Mouse (Mus musculus): ENCODE results near the gene Mthfd1l. TPM values are rescaled to one million over a fixed set of nuclear protein-coding genes. Genes with fewer than 3 reads are reported as not detected.
A peak's percentile ranks its signal among the peaks of the same experiment; 100 is the strongest.

Gene Mthfd1l
- total RNA-seq, 2 experiments from 2014 or later: 5.6 to 10.1 TPM

DNA sequence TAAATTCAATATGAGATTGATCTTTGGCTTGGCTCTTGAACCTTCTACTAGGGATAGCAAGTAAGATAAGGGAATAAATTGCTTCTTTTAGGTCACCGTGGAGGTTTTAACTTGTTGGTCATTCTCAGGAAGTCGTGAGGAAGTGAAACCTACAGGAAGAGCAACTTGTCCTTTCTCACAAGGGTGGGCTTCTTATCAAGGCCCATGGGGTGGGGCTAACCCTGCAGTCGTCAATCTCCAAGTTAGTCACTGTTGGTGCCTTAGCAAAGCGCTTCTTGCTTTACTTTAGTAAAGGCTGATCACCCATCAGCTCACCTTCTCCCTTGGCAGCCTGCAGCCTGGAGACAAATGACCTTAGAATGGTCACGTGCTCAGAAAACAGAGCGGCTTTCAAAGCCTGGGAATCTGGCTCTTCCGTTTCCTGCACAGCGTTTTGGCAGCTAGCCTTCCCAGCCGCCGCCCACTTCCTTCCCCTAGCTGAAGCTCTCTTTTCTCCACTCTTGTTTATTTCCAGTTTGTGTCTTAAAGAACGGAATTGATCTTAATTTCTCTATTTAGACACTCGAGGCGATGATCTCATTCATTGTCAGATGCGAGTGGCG, 106.8 kb downstream of the Mthfd1l start:
- peak; percentile 72 to 81 for DNase-seq

DNA sequence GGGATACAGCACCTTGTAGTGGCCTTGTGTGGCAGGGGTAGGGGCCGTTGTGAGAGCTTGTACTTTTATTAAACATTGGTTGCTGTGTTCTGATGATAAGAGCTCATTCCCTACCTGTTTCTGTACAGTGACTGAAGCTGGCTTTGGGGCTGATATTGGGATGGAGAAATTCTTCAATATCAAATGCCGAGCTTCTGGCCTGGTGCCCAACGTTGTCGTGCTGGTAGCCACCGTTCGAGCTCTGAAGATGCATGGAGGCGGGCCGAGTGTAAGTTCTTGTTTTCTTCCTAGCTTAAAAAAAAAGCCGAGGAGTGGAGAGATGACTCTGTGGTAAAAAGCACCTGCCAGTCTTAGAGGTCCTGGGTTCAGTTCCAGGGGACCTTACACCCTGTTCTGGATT, 110.7 kb downstream of the Mthfd1l start:
- DNase-seq: no peak

DNA sequence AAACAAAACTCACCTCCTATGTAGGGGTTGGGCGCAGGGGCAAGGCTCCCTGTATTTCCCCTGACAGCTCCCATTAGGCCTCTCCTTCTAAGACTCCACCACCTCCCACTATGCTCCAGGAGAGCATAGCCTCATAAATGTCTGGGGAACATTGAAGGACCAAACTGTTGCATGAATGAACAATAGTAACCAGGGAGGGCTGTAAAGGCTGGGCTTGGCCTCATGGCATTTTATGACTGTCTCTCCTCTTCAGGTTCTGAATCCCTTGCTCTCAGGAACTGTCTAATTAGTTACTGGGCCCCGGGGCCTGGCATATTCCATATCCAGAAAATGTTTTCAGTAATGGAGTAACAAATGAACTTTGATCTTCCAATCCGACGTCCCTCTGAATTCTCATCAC, 112.0 kb downstream of the Mthfd1l start:
- DNase-seq: no peak

DNA sequence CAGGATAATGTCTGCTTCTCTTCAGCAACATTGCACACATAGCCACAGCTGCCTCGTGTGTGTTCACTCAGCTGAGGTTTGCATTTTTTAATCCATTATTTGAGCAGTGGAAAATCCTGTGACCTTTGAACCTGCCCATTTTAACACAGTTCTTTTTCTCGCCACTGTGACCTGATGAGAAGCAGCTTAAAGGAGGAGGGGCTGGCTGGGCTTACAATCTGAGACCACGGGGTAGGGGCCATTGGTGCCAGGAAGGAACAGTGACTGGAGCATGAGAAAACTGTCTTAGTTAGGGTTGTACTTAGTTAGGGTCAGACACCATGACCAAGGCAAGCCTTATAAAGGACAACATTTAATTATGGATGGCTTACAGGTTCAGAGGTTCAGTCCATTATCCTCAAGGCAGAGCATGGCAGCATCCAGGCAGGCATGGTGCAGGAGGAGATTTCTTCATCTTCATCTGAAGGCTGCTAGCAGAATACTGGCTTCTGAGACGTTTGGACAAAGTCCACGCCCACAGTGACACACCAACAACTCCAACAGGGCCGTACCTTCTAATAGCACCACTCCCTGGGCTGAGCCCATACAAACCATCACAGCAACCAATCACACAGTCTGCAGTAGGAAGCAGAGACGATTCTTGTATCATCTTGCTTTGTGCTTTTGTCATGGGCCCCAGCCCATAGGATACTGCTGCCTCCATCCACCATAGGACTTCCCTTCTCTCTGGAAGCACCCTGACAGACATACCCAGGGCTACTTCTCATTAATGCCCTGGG, 112.6 kb downstream of the Mthfd1l start:
- no peak for DNase-seq

DNA sequence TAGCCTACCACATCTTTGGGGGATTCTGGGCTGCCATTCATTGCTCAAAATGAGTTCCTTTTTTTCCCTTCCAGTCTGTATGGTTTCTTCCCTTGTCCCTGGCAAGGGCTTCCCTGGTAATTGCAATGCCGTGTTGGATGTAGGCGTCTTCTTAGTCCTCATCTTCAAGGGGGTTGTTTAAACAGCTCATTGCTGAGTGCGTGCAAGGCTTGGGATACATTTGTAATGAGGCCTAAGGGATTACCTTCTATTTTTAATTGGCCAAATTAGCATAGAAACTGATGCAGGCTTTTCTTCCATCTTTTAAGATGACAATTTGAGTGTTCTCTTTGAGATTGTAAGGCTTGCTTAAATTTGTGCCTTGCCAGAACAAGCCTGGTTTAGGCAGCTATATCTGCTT, 114.6 kb downstream of the Mthfd1l start:
- DNase-seq: no peak

DNA sequence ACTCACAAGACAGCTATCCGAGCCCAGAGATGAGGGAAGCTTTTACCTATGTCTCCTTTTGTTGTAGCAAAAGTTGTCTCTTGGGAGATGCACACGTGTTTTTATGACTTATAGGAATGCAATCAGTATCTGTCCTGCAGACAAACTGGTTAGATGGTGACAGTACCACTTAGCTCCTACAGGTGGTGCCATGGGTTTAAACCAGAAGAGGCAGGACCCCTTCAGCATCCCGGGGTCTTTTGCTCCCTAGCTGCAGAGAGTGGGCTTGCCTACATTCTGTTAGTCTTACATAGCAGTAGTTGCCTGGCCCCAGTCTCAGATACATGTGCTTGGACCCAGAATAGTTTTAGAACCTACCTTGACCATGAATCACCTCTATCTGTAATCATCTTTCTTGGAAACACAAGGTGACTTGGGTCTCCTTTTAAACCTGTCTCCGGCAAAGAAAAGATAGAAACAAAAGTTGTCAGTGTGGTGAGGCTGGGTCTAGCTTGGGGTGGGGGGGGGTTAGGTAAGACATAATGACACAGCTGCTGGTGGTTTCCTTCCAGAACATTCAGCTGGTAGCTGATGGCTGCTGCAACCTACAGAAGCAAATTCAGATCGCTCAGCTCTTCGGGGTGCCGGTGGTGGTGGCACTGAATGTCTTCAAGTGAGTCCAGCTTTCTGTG, 116.0 kb downstream of the Mthfd1l start:
- DNase-seq: peak in 1 of 2 experiments; percentile 40

DNA sequence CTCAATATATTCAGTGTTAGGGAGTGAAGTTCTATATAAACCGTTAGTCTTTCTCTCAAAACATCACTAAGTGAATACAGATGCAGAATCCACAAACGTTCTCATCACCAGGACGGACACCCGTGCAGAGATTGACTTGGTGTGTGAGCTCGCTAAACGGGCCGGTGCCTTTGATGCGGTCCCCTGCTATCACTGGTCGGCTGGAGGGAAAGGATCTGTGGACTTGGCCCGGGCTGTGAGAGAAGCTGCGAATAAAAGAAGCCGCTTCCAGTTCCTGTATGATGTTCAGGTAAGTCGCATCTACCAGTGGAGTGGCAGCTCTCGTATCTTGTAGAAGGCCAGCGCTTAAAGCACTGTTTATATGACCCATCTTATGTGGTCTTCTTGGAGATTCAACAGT, 117.0 kb downstream of the Mthfd1l start:
- no peak for DNase-seq

DNA sequence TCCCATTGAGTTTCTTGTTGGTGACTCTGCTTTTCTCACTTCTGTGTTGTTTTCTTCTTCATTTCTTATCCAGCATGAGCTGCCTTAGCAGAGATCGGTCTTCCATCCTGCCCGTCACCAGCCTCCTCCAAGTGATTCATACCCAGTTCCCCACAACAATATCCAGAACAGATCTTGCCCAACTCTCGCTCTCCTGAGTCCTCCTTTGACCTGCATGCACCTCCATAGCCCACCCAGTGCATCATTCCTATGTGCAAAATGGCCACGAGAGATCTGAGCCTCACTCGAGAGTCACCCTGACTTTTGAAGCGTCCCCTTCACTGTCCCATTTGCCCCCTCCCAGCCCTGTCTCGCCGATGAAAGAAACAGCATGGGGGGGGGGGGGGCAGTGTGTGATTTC, 120.1 kb downstream of the Mthfd1l start:
- no peak for DNase-seq

DNA sequence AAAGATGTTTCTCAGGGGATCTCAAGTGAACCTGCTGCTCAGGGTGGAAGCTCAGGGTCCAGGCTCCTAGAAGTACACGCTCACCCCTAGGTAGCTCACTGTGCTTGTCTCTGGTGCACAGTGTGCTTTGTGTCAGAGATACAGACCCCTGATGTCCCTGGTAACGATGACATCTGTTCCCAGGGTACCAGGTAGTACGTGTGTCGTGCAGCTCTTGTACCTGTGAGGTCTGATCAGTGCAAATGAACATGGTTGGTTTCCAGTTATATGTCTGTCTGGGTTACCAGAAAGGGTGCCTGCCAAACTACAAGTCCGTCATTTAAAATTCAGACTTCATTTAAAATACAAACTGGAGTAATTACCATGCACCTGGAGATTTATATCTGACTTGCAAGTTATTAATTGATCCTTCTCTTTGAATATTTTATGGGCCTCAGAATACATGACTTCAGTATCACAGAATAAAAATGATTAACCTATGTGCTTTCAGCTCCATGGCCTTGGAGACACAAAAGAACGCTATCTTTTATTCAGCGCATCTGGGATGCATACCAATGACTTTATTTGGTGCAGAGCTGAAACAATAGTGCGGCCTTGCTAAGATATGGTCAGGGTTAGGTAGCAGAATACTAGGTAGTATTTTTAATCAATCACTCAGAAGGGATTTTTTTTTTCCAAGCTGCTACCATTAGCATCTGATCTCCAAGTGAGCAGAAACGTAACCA, 121.3 kb downstream of the Mthfd1l start:
- DNase-seq: no peak

DNA sequence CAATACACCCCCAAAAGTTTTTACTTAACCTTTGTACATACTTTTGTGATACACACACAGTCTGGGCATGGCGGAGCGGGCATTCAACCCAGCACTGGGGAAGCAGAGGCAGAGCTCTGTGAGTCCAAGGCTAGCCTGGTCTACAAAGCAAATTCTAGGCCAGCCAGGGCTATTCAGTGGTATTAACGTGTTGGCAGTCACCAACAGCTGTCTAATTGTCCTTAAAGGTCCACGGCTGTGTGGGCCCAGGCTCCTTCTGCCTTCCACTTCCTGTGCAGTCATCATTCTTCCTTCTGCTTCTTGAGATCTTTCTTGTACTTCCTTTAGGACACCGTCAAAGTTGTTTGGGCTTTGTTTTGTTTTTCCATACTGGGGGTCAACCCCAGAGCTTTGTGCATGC, 123.2 kb downstream of the Mthfd1l start:
- DNase-seq: no peak

DNA sequence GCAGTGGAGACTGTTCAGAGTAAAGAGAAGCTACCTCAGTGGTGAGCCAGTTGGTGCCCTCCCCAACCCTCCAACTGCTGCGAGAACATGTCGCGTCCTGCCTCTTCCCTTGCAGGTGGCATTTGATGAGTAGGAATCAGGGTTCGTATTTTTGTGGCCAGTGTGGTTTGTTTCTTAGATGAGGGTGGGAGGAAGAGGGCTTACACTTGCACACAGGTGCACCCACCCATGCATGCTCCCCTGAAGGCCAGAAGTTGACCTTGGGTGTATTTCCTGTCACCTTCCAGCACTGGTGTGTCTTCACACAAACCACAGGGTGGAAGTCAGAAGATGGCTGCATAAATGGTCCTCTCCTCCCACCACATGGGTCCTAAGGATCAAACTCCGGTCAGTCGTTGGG, 127.1 kb downstream of the Mthfd1l start:
- DNase-seq: no peak

DNA sequence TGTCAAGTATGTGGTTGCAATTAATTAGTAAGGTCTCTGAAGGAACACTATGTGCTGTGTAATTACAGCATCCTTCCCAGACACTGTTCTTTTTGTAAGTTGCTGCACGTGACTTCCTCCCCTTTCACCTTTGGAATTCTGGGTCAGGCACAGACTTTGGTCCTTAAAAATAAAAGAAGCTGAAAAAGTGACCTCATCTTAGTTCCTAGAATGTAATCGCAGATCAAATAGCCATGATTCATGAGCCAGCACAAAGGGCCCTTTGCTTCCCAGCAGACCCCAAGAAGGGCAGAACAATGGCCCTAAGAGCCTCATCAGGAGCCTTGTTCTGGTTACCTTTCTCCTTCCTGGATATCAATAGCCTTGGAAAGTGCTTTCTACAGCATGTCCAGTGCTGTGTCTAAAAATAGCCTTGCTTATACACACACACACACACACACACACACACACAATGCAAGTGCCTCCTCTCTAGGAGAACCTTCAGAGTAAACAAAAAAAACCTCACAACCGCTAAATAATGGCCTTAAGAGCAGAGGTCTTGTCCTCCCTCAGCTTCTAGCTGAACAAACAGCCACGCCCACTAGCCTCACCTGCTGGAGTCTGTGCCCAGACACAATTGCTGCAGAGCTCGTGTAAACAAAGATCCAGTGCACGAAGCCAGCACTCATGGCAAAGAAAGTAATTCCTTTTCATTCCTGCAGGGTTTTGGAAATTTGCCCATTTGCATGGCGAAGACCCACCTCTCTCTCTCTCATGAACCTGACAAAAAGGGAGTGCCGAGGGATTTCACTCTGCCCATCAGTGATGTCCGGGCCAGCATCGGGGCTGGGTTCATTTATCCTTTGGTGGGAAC, 133.0 kb downstream of the Mthfd1l start:
- DNase-seq: no peak

DNA sequence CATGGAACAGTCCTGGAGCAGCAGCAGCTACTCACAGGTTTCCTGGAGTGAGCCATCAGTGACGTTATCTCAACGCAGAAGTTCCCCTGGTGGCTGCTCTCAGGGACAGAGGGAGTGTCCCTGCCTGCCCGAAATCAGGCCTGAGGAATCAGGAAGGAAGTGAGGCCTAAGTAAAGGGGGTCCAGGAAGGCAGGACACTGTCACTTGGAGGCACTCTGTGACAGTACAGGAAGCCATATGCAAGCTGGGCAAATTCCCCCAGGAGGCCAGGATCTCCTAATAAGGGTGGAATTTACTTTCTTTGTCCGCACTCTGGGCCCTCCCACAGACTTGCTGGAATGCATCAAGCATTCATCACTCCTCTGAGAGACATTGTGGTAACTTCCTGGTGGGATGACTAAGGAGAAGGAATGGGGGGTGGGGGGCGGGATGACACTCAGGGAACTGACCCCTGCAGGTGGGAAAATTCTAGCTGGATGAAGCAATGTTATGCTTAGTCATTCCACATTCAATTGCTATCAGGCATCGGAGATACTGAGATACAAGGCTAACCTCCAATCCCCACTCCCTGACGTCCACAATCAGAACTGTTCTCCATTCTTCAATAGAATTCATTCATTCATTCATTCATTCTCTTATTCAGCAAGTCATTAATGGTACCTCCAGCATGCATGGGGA, 134.9 kb downstream of the Mthfd1l start:
- peak; percentile 54 to 57 for DNase-seq

DNA sequence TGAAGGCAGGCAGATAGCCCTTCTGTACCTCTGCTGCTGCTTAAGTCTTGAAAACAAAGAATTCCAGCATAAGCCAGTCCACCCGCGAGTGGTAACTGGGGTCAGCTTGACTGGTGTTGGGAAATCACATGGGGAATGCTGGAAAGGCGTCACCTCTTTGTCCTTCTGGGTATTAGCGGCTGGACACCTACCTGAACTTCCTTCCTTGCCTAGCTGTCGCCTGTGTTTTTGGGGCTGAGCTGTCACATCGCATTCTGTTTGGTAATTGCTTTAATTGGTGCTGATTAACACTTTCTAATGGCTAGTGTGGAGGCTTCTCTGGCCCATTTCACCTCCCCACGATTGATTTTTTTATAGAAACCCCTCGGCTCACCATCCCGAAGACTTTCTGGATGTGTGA, 135.5 kb downstream of the Mthfd1l start:
- DNase-seq: no peak

DNA sequence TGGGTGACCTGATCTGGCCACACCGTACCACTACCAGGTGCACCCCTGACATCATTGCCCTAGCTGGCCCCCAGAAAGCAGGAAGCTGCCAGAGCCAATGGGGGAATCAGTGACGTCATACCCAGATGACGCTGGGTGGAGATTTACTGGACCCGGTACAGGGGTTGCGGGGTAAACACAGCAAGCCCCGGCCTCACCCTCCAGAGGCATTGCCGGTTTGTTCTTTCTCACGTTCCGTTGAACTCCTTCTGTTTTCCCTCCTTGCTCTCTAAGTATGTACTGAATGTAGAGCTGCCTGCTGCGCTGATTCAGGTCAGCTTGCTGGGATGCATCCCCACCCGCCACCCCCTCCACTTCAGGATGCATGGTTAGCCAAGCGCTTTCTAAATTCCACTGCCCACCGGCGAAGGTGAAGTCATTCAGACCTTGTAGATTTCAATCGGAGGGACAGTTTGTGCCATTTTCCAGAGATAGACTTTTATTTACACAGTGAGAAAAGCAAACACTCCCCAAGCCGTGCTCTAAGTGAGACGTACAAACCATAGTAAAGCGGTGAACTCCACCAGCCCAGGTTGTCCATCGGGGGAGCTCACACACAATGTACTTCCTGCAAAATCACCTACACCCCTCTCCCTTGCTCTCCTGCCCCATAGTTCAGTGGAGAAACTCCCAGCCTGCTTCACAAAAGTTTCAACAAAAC, 138.3 kb downstream of the Mthfd1l start:
- DNase-seq: no peak

DNA sequence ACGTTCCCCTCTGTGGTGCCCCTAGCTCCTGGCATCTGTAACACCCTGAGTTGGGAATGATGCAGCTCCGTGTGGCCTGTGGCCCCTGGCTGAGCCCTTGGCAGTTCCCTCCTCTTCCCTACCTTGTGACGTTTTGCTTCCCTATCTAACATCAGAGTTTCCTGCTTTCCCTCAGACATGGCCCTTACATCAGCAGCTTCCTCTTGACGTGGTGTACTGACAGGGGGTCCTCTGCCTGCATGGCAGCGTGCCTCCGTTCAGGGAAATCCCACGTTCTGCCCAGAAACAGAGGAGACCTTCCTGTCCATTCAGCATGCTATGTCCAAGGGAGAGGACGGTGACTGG, 138.8 kb downstream of the Mthfd1l start:
- no peak for DNase-seq

DNA sequence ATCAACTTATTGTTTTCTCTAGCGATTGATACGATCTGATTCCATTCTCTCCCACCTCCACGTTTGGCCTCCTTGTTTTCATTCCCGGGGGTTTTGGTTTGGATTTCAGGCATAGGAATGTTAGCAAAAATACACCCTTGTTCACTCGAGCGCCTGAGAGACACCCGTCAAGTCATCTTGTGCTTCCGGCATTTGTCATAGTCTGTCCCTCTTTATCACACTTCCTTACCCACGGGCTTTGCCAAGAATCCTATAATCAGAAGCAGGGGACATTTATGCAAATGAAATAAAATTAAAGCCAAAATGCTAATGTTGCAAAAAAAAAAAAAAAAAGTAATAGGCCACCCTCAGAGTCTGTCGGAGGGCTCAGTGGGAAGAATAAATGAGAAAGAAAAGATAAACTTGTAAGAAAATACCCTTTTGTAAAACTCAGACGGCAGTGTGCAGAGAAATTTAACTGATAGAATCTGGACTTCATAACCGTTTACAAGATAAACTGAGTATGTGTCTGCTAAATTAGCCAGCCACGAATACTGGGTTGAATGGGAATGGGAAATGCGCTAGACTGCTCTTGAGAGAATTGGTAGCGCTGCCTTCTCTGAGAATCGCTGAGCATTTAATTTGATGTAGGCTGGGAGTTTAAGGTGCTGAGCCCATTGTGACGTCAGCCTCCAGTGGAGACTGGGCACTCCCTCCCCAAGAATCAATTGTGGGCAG, 139.9 kb downstream of the Mthfd1l start:
- no peak for DNase-seq

DNA sequence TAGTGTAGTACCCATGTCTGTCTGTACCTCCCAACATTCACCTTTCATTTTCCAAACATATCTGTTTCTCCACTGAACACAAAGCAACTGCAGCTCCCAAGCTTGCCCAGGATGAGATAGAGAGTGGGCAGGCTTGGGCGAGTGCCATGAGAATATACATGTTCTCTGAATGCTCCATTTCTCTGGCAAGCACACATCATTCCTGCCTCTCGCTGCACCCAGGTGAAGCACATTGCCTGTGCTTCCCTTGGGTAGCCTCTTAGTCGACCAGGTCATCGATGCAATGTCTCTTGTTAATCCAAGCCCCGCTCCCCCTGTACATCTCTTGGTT, 140.4 kb downstream of the Mthfd1l start:
- DNase-seq: no peak

DNA sequence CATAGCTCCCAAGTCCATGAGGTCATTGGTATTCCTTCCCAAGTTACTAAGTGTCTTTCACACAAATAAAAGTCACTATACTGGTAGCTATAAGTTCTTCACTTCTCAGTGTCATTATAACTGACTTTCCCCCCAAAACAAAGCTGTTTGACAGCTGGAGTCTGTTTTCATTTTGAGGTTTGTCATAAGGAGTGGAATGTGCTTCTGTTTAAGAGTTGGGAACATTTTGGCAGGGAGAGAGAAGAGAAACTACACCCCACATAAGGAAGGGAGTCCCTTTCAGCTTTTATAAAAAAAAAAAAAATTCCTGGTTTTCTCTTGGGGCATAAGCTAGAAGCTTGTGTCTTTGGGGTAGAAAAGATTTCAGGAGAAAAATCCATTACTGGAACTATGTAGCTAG, 143.7 kb downstream of the Mthfd1l start:
- no peak for DNase-seq

DNA sequence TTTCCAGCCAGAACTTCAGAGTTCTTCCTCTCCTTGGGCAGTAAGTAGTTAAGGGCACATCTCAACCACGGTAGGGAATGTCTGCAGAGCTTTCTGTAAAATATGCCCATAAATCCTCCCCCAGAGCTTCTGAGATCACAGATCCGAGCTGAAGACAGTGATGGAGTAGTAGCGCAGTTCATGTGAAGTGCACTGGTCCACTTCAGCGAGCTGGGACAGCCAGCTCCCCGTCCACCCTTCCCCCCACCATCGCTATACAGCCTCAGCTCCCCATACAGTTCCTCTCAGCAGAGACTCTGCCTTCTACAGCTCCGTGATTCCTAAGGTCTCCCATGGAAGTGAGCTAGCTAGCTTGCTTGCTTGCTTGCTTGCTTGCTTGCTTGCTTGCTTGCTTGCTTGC, 144.2 kb downstream of the Mthfd1l start:
- peak in 1 of 2 experiments; percentile 21 for DNase-seq

Measured in adrenal gland, postnatal 36 days (tissue).